Mouse (Mus musculus) thymus, adult 2 months (tissue): ENCODE measurements around the gene Cd68. TPM values are rescaled to one million over a fixed set of nuclear protein-coding genes. Genes with fewer than 3 reads are reported as not detected.

Experiments
- DNase-seq: peaks from one replicate; pipeline ENCODE4 v3.0.0; 2021
- H3K27ac ChIP-seq: fragments of 200-500 bp; 2 replicates; pipeline ENCODE4 v1.5.1; 2012; ENCODE audit warnings: low read length, control low read depth; ENCODE audit not compliant: control insufficient read depth, insufficient read depth
- H3K27me3 ChIP-seq: fragments of 200-500 bp; 2 replicates; pipeline ENCODE4 v1.6.1; 2012; ENCODE audit warnings: mild to moderate bottlenecking, low read length, moderate library complexity, mixed read lengths; ENCODE audit not compliant: control insufficient read depth, insufficient read depth
- H3K36me3 ChIP-seq: fragments of 200-500 bp; 2 replicates; pipeline ENCODE4 v1.6.1; 2012; ENCODE audit warnings: mild to moderate bottlenecking, low read length, moderate library complexity; ENCODE audit not compliant: control insufficient read depth, insufficient read depth
- H3K4me1 ChIP-seq: fragments of 200-500 bp; replicated peaks from 2 replicates; pipeline ENCODE4 v1.6.1; 2012; ENCODE audit warnings: low read length; ENCODE audit not compliant: control insufficient read depth, insufficient read depth
- H3K4me3 ChIP-seq: fragments of 200-500 bp; 2 replicates; pipeline ENCODE4 v1.5.1; 2012; ENCODE audit warnings: mild to moderate bottlenecking, low read length, control low read depth, moderate library complexity; ENCODE audit not compliant: control insufficient read depth, insufficient read depth
- CTCF ChIP-seq: fragments of 200-500 bp; IDR thresholded peaks from 2 replicates; pipeline ENCODE4 v1.5.1; 2012; ENCODE audit warnings: mild to moderate bottlenecking, control low read depth, low read length, moderate library complexity, borderline replicate concordance; ENCODE audit not compliant: control insufficient read depth, poor library complexity, insufficient read depth; ENCODE audit errors: extremely low read depth
- POLR2A ChIP-seq: fragments of 200-500 bp; IDR thresholded peaks from 2 replicates; pipeline ENCODE4 v1.6.1; 2012; ENCODE audit warnings: mild to moderate bottlenecking, low read length, control low read depth, moderate library complexity; ENCODE audit not compliant: control insufficient read depth, poor library complexity, insufficient read depth; ENCODE audit errors: extremely low read depth
- WGBS: fragments of 180-500 bp; shearing (Covaris S2); methylation state at CpG from one replicate; pipeline ENCODE4 v1.1.7; 2018; 5-methylcytosine and 5-hydroxymethylcytosine counted together
- polyA plus RNA-seq: library from polyadenylated mRNA; depleted of rRNA; stranded (reverse); fragments of >200 nt; gene quantifications from 2 replicates; pipeline ENCODE4 v1.2.3, GENCODE M21; 2012

Gene Cd68
- polyA plus RNA-seq, 1 experiment = 117 TPM

- Histone ChIP-seq H3K36me3 (peaks cover 56% of the 10 kb centered on the region), H3K4me1 (0 out of 2 replicates have a peak, but pooled peaks cover 3% of the 10 kb centered on the region), H3K4me3 (no peak overlapping the region), H3K27ac (no peak overlapping the region), H3K27me3 (no peaks in the 10 kb centered on the region)
- DNase-seq = no peak
- no peak for TF ChIP-seq CTCF
- TF ChIP-seq POLR2A = no peak
- 51% methylated on average over 9 of the region's 9 CpGs for WGBS
Measured at GRCm38 (mm10) chr11:69654760-69655159, 11.2 kb downstream of the Cd68 start.

- WGBS = 97% methylated on average over 5 of the region's 5 CpGs
- Histone ChIP-seq H3K27me3 (no peaks in the 10 kb centered on the region), H3K36me3 (peaks cover 61% of the 10 kb centered on the region), H3K27ac (no peak overlapping the region), H3K4me1 (0 out of 2 replicates have a peak, but pooled peaks cover 3% of the 10 kb centered on the region), H3K4me3 (no peak overlapping the region)
- TF ChIP-seq CTCF (no peak), POLR2A (no peak)
- no peak for DNase-seq
Measured at GRCm38 (mm10) chr11:69653399-69653798, 12.6 kb downstream of the Cd68 start.

GRCm38 (mm10) chr11:69645860-69646259 is 20.1 kb downstream of the Cd68 start:
- WGBS = 94% methylated on average over 5 of the region's 5 CpGs
- no peak for DNase-seq
- no peak for TF ChIP-seq POLR2A
- TF ChIP-seq CTCF = no peak
- Histone ChIP-seq H3K4me1 (no peaks in the 10 kb centered on the region), H3K4me3 (no peak overlapping the region), H3K27ac (no peak overlapping the region), H3K36me3 (peaks cover 83% of the 10 kb centered on the region), H3K27me3 (no peaks in the 10 kb centered on the region)

DNA sequence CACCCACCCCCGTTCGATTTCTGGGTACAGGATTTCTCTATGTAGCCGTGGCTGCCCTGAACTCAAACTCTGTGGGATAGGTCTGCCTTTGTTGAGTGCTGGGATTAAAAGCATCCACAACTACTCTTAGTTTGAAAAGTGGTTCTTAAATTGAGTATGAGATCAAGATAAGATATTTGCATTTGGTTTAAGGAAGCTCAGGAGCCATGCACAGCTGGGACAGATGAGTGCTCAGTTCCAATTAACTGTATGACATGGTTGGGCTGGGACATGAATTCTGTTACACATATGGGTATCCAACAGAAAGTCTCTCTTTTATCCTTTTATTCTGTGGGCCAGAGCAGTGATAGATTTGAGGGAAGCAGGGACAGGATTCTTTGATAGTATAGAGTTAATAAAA is 30.5 kb downstream of the Cd68 start:
- DNase-seq = no peak
- 70% methylated on average over 3 of the region's 3 CpGs for WGBS
- Histone ChIP-seq H3K4me3 (no peak overlapping the region), H3K36me3 (peaks cover 18% of the 10 kb centered on the region), H3K27ac (no peak overlapping the region), H3K4me1 (peaks cover 2% of the 10 kb centered on the region), H3K27me3 (no peaks in the 10 kb centered on the region)
- TF ChIP-seq POLR2A (no peak), CTCF (no peak)

GRCm38 (mm10) chr11:69633128-69633866 is 32.7 kb downstream of the Cd68 start:
- DNase-seq = no peak
- Histone ChIP-seq H3K4me1 (peaks cover 2% of the 10 kb centered on the region), H3K27me3 (no peaks in the 10 kb centered on the region), H3K4me3 (peak overlapping the region; percentile 63), H3K27ac (no peak overlapping the region), H3K36me3 (no peaks in the 10 kb centered on the region)
- no peak for TF ChIP-seq CTCF
- no peak for TF ChIP-seq POLR2A
- whole genome bisulfite sequencing = under 1% methylated on average over 50 of the region's 50 CpGs

- peak within 1 kb of the TSS; percentile 71; the same call in 1 of the 2 replicates for H3K27ac ChIP-seq
- TF ChIP-seq CTCF = peak; percentile 92
- TF ChIP-seq POLR2A = peak; percentile 81
- no peaks in the 10 kb centered on the region for H3K27me3 ChIP-seq
- H3K4me1 ChIP-seq = peaks cover 2% of the 10 kb centered on the region
- DNase-seq = peak; percentile 100
- WGBS = under 1% methylated on average over 45 of the region's 56 CpGs
- H3K4me3 ChIP-seq = peak within 1 kb of the TSS; percentile 67
- no peaks in the 10 kb centered on the region for H3K36me3 ChIP-seq
Measured at GRCm38 (mm10) chr11:69632284-69633089, 33.5 kb downstream of the Cd68 start, which contains the start of gene Fxr2. Gene Fxr2, plus strand, starts transcription at chr11:69632990.

GRCm38 (mm10) chr11:69629802-69630201 is 36.2 kb downstream of the Cd68 start:
- peaks cover 2% of the 10 kb centered on the region for H3K4me1 ChIP-seq
- TF ChIP-seq POLR2A = no peak
- no peak for TF ChIP-seq CTCF
- DNase-seq = no peak
- H3K27ac ChIP-seq = no peak overlapping the region
- 71% methylated on average over 1 of the region's 1 CpGs for WGBS
- no peaks in the 10 kb centered on the region for H3K27me3 ChIP-seq
- no peak overlapping the region for H3K4me3 ChIP-seq
- no peaks in the 10 kb centered on the region for H3K36me3 ChIP-seq
